Mouse (Mus musculus): Measurements from ENCODE around the gene Ndufb10. TPM values are rescaled to one million over a fixed set of nuclear protein-coding genes. Genes with fewer than 3 reads are reported as not detected.

Gene Ndufb10
- polyA plus RNA-seq, 1 experiment, result 403 TPM

GRCm38 (mm10) chr17:24742307-24742706 lies 18.0 kb upstream of the Ndufb10 start:
- Histone ChIP-seq H3K27me3 (ENCODE audit: control insufficient read depth, insufficient read depth, low read length) (no peaks in the 10 kb centered on the region), H3K27ac (ENCODE audit: insufficient read depth, low read depth, low read length) (no peak overlapping the region), H3K4me1 (ENCODE audit: control insufficient read depth, insufficient read depth, insufficient read length, low read length) (peaks cover 6% of the 10 kb centered on the region; the same call in 1 of the 2 replicates), H3K36me3 (ENCODE audit: control insufficient read depth, insufficient read depth, low read length) (peaks cover 15% of the 10 kb centered on the region), H3K4me3 (ENCODE audit: low read depth, low read length) (no peak overlapping the region)
- 65% methylated on average over 8 of the region's 8 CpGs for WGBS
- TF ChIP-seq POLR2A (IDR thresholded peaks at IDR 0.05; ENCODE audit: low read depth, low read length) (no peak), CTCF (IDR thresholded peaks at IDR 0.05; ENCODE audit: extremely low read depth, insufficient read length, insufficient replicate concordance, low read depth, low read length) (no peak)

- Histone ChIP-seq H3K4me3 (ENCODE audit: low read depth, low read length) (no peak overlapping the region), H3K36me3 (ENCODE audit: control insufficient read depth, insufficient read depth, low read length) (peaks cover 15% of the 10 kb centered on the region), H3K4me1 (ENCODE audit: control insufficient read depth, insufficient read depth, insufficient read length, low read length) (peaks cover 15% of the 10 kb centered on the region; the same call in 1 of the 2 replicates), H3K27me3 (ENCODE audit: control insufficient read depth, insufficient read depth, low read length) (no peaks in the 10 kb centered on the region), H3K27ac (ENCODE audit: insufficient read depth, low read depth, low read length) (no peak overlapping the region)
- 28% methylated on average over 8 of the region's 8 CpGs for WGBS
- TF ChIP-seq CTCF (IDR thresholded peaks at IDR 0.05; ENCODE audit: extremely low read depth, insufficient read length, insufficient replicate concordance, low read depth, low read length) (no peak), POLR2A (IDR thresholded peaks at IDR 0.05; ENCODE audit: low read depth, low read length) (no peak)
Observed at GRCm38 (mm10) chr17:24739926-24740325, 15.6 kb upstream of the Ndufb10 start.

GRCm38 (mm10) chr17:24738238-24738637 lies 14.0 kb upstream of the Ndufb10 start:
- Histone ChIP-seq H3K4me3 (ENCODE audit: low read depth, low read length) (no peak overlapping the region), H3K27ac (ENCODE audit: insufficient read depth, low read depth, low read length) (no peak overlapping the region), H3K4me1 (ENCODE audit: control insufficient read depth, insufficient read depth, insufficient read length, low read length) (peaks cover 15% of the 10 kb centered on the region; the same call in 1 of the 2 replicates), H3K36me3 (ENCODE audit: control insufficient read depth, insufficient read depth, low read length) (peaks cover 15% of the 10 kb centered on the region), H3K27me3 (ENCODE audit: control insufficient read depth, insufficient read depth, low read length) (no peaks in the 10 kb centered on the region)
- 34% methylated on average over 4 of the region's 4 CpGs for WGBS
- no peak for TF ChIP-seq POLR2A (IDR thresholded peaks at IDR 0.05; ENCODE audit: low read depth, low read length)
- no peak for TF ChIP-seq CTCF (IDR thresholded peaks at IDR 0.05; ENCODE audit: extremely low read depth, insufficient read length, insufficient replicate concordance, low read depth, low read length)

DNA sequence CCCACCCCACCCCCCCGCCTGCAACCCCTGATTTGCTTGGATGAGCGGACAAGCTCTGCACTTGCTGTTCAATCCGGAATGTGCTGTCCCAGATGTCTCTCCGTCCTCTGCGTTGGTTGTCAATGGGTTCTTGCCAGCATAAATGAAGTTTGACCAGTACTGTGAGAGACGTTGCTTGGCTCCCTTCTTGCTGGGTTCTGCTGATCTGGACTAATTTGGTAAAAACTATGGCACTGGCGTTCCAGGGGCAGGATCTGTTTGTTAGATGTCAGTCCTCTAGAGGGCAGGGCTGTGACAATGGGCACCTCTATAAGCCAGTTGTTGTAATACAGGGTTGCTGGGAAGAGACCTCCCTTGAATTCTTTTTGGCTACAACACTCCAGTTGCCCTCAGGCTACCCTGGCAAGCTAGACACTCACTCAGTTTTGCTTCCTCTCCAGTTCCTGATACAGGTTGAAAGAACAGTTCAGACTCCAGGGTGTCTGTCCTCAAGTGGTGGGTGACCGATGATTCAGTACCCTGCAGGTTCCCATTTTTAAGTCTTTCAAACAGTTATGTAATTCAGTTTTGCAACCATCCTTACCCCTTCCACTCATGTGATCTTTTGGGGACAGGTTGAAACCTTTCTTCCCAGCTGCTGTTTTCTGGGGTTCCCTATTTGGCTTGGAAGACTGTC lies 13.0 kb upstream of the Ndufb10 start:
- peak overlapping the region; percentile 2; the same call in 1 of the 2 replicates for H3K27ac ChIP-seq (ENCODE audit: insufficient read depth, low read depth, low read length)
- peaks cover 10% of the 10 kb centered on the region for H3K36me3 ChIP-seq (ENCODE audit: control insufficient read depth, insufficient read depth, low read length)
- TF ChIP-seq POLR2A (IDR thresholded peaks at IDR 0.05; ENCODE audit: low read depth, low read length) (no peak), CTCF (IDR thresholded peaks at IDR 0.05; ENCODE audit: extremely low read depth, insufficient read length, insufficient replicate concordance, low read depth, low read length) (peak; percentile 18; the same call in 1 of the 2 replicates)
- peak overlapping the region; percentile 80 for H3K4me3 ChIP-seq (ENCODE audit: low read depth, low read length)
- no peaks in the 10 kb centered on the region for H3K27me3 ChIP-seq (ENCODE audit: control insufficient read depth, insufficient read depth, low read length)
- WGBS, result 13% methylated on average over 8 of the region's 8 CpGs
- peaks cover 15% of the 10 kb centered on the region; the same call in 1 of the 2 replicates for H3K4me1 ChIP-seq (ENCODE audit: control insufficient read depth, insufficient read depth, insufficient read length, low read length)

DNA sequence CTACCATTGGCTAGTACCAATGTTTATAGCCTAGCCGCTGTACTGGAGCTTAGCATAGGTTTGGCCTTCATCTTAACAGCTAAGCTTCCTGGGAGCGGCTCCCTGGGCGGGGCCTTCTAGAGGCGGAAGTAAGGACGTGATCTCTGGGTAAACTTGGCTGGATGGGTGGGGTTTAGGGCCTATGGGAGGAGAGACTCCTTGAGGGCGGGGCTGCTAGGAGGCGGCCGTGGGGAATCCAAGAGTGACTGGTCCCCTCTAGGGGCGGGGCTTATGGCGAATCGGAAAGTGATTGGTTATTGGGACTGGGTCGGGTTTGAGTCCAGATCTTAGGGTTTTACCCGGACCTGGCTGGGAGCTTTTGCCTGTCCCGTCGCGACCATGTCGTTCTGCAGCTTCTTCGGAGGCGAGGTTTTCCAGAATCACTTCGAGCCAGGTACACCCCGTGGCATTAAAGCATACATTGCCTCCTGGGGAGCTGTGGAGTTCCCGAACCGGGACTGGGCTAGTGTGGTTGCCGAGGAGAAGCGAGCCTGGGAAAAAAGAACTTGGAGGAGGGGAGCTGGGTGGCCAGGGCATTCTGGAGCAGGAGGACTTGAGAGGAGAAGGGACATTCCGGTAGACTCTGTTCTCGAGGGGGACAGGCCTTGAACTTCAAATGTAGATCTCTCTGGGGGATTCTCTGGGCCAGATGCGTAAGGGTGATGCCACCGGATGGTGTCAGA lies 12.2 kb upstream of the Ndufb10 start, which contains the start of gene Msrb1:
TSS of gene Msrb1 (plus strand) at position 313 of the 722 bp plus-strand sequence.
- H3K4me1 ChIP-seq (ENCODE audit: control insufficient read depth, insufficient read depth, insufficient read length, low read length), result peaks cover 15% of the 10 kb centered on the region; the same call in 1 of the 2 replicates
- peak within 1 kb of the TSS; percentile 80 for H3K4me3 ChIP-seq (ENCODE audit: low read depth, low read length)
- WGBS, result under 1% methylated on average over 29 of the region's 29 CpGs
- peak within 1 kb of the TSS; percentile 75 for H3K27ac ChIP-seq (ENCODE audit: insufficient read depth, low read depth, low read length)
- H3K36me3 ChIP-seq (ENCODE audit: control insufficient read depth, insufficient read depth, low read length), result peaks cover 5% of the 10 kb centered on the region
- TF ChIP-seq POLR2A (IDR thresholded peaks at IDR 0.05; ENCODE audit: low read depth, low read length), result peak; percentile 95
- TF ChIP-seq CTCF (IDR thresholded peaks at IDR 0.05; ENCODE audit: extremely low read depth, insufficient read length, insufficient replicate concordance, low read depth, low read length), result no peak
- H3K27me3 ChIP-seq (ENCODE audit: control insufficient read depth, insufficient read depth, low read length), result no peaks in the 10 kb centered on the region

DNA sequence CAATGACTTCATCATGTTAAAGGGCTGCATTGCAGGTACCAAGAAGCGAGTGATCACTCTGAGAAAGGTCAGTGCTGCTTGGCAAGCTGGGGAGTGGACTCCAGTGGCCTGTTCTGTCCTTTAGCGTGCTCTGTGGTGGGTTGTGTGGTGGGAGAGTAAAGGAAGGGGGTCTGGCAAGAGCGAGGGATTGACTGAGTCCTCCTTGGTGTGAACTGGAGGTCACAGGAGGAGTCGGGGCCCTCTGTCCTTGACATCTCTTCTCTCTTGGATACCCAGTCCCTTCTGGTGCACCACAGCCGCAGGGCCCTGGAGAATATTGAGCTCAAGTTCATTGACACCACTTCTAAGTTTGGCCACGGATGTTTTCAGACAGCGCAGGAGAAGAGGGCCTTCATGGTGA lies 11.2 kb upstream of the Ndufb10 start:
- TF ChIP-seq POLR2A (IDR thresholded peaks at IDR 0.05; ENCODE audit: low read depth, low read length) (no peak), CTCF (IDR thresholded peaks at IDR 0.05; ENCODE audit: extremely low read depth, insufficient read length, insufficient replicate concordance, low read depth, low read length) (no peak)
- Histone ChIP-seq H3K36me3 (ENCODE audit: control insufficient read depth, insufficient read depth, low read length) (no peaks in the 10 kb centered on the region), H3K27me3 (ENCODE audit: control insufficient read depth, insufficient read depth, low read length) (no peaks in the 10 kb centered on the region), H3K4me3 (ENCODE audit: low read depth, low read length) (no peak overlapping the region), H3K27ac (ENCODE audit: insufficient read depth, low read depth, low read length) (peak overlapping the region; percentile 60; the same call in 1 of the 2 replicates), H3K4me1 (ENCODE audit: control insufficient read depth, insufficient read depth, insufficient read length, low read length) (peaks cover 15% of the 10 kb centered on the region; the same call in 1 of the 2 replicates)
- 88% methylated on average over 7 of the region's 7 CpGs for WGBS

DNA sequence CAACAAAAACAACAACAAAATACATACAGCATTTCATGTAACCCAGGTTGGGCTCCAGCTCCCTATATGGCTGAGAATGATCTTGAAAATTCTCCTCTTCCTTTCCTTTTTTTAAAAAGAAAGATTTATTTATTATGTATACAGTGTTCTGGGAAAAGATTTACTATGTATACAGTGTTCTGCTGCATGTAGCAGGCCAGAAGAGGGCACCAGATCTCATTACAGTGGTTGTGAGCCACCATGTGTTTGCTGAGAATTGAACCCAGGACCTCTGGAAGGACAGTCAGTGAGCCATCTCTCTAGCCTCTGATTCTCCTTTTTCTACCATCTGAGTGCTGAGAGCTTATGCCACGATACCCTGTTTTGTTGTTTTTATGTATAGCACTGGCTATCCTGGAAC lies 10.2 kb upstream of the Ndufb10 start:
- H3K36me3 ChIP-seq (ENCODE audit: control insufficient read depth, insufficient read depth, low read length), result no peaks in the 10 kb centered on the region
- no peak overlapping the region for H3K27ac ChIP-seq (ENCODE audit: insufficient read depth, low read depth, low read length)
- WGBS, result 89% methylated on average over 1 of the region's 1 CpGs
- H3K4me1 ChIP-seq (ENCODE audit: control insufficient read depth, insufficient read depth, insufficient read length, low read length), result peaks cover 15% of the 10 kb centered on the region; the same call in 1 of the 2 replicates
- no peak overlapping the region for H3K4me3 ChIP-seq (ENCODE audit: low read depth, low read length)
- no peaks in the 10 kb centered on the region for H3K27me3 ChIP-seq (ENCODE audit: control insufficient read depth, insufficient read depth, low read length)
- TF ChIP-seq POLR2A (IDR thresholded peaks at IDR 0.05; ENCODE audit: low read depth, low read length), result no peak
- TF ChIP-seq CTCF (IDR thresholded peaks at IDR 0.05; ENCODE audit: extremely low read depth, insufficient read length, insufficient replicate concordance, low read depth, low read length), result no peak

Measured in small intestine, adult 2 months (tissue).